Mouse (Mus musculus): ENCODE data around the gene Gm3159.
"Not testable (repeated sequence)": the region's sequence is repeated elsewhere in the genome, so short reads cannot be mapped to it uniquely, and the experiment has no call there.

GRCm38 (mm10) chr14:4409939-4410338 lies 12.6 kb downstream of the Gm3159 start:
- TF ChIP-seq CTCF (IDR thresholded peaks at IDR 0.05; ENCODE audit: borderline replicate concordance, control insufficient read depth, extremely low read depth, insufficient read depth, low read length, poor library complexity); POLR2A (IDR thresholded peaks at IDR 0.05; ENCODE audit: control insufficient read depth, extremely low read depth, insufficient read depth, low read length, poor library complexity): not testable (repeated sequence)
